Mouse (Mus musculus): ENCODE measurements around the gene Atg5. TPM values are rescaled to one million over a fixed set of nuclear protein-coding genes. Genes with fewer than 3 reads are reported as not detected.

Gene Atg5
- polyA plus RNA-seq, 1 experiment from 2014 or later = 49.8 TPM

DNA sequence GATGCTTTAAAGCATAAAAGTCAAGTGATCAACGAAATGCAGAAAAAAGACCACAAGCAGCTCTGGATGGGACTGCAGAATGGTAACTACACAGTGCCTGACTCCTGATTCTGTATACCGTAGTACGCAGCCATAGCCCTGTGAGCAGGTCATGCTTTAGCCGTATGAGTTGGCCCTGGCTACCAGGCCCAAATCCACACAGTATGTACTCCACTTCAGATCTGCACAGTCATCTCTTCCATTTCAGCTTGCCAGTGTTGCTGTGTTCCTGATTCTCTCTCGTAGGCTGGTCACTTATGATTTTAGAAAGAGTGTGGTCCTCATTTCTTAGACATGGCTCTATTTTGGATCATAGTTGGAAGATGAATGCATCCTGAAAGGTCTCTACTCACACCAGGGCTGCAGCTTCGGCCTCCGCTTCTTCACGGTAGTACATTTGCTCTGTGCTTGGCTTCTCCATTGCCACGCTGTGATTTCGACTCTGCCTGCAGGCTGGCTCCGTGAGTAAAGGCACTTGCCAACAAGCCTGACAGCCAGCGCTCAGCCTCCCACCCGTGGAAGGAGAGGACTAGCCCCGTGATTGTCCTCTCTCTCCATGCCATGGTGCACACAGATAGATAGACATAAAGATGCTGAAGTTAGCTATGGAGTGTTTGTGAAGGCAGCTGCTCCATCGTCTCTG is 35.6 kb downstream of the Atg5 start:
- ATAC-seq (ENCODE audit: insufficient number of reproducible peaks, insufficient read depth, low FRiP score, low read depth) = no peak
- H3K4me2 ChIP-seq (replicated peaks; ENCODE audit: low read depth, low read length) = no peak overlapping the region
- no peaks in the 10 kb centered on the region for H3K27me3 ChIP-seq (ENCODE audit: control insufficient read depth, insufficient read depth, low read length)
- no peaks in the 10 kb centered on the region for H3K4me1 ChIP-seq (ENCODE audit: control insufficient read depth, insufficient read depth, low read length)
- peaks cover 2% of the 10 kb centered on the region; the same call in 1 of the 2 replicates for H3K36me3 ChIP-seq (ENCODE audit: control insufficient read depth, insufficient read depth, low read length)
- H3K4me3 ChIP-seq (ENCODE audit: low read depth, low read length) = no peak overlapping the region
- no peaks in the 10 kb centered on the region for H3K9me3 ChIP-seq (ENCODE audit: control insufficient read depth, low read depth, low read length)
- WGBS = 92% methylated on average over 15 of the region's 15 CpGs
- H3K27ac ChIP-seq (ENCODE audit: low read length) = no peak overlapping the region
- no peak overlapping the region for H3K9ac ChIP-seq (replicated peaks; ENCODE audit: low read depth, low read length)

DNA sequence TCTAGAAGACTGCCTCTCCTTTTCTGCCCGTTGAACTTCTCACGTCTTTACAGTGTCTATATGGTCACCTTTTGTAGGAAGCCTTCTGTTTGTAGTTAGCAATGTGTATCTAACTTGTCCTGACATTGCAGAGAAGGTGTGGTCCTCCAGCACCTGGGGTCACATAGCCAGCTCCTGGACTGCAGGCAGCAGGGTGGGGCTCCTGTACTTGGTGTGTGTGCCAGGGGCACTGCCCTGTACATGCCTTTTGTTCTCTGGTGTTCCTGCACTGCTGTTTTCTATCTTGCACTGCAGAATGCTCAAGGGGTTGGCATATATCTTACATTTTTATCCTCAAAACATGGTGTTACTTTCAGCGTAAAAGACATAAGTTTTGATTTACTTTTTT is 36.2 kb downstream of the Atg5 start:
- Histone ChIP-seq H3K36me3 (ENCODE audit: control insufficient read depth, insufficient read depth, low read length) (peaks cover 2% of the 10 kb centered on the region; the same call in 1 of the 2 replicates), H3K27ac (ENCODE audit: low read length) (no peak overlapping the region), H3K27me3 (ENCODE audit: control insufficient read depth, insufficient read depth, low read length) (no peaks in the 10 kb centered on the region), H3K9ac (replicated peaks; ENCODE audit: low read depth, low read length) (no peak overlapping the region), H3K4me2 (replicated peaks; ENCODE audit: low read depth, low read length) (no peak overlapping the region), H3K4me3 (ENCODE audit: low read depth, low read length) (no peak overlapping the region), H3K4me1 (ENCODE audit: control insufficient read depth, insufficient read depth, low read length) (no peaks in the 10 kb centered on the region), H3K9me3 (ENCODE audit: control insufficient read depth, low read depth, low read length) (no peaks in the 10 kb centered on the region)
- ATAC-seq (ENCODE audit: insufficient number of reproducible peaks, insufficient read depth, low FRiP score, low read depth) = no peak; the same call in 1 of the 2 replicates
- 79% methylated on average over 3 of the region's 3 CpGs for WGBS

DNA sequence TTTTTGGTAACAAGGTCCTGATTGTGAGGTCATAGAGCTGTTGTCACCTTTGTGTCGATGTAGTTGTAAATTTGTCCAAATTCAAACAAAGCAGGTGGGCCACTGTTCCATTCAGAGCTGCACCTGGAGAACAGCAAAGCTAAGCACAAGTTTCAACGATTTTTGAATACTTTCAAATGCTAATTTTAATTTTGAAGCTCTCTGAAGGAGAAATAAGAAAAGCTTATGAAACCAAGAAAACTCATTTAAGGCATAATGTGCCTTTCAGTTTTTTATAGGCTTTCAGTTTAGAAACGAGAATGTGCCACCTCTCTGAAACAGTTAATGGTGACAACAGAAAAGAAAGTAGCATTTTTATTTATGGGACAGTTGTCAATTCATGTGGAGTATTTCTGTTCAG is 36.7 kb downstream of the Atg5 start:
- no peak for ATAC-seq (ENCODE audit: insufficient number of reproducible peaks, insufficient read depth, low FRiP score, low read depth)
- Histone ChIP-seq H3K4me1 (ENCODE audit: control insufficient read depth, insufficient read depth, low read length) (no peaks in the 10 kb centered on the region), H3K9ac (replicated peaks; ENCODE audit: low read depth, low read length) (no peak overlapping the region), H3K27me3 (ENCODE audit: control insufficient read depth, insufficient read depth, low read length) (no peaks in the 10 kb centered on the region), H3K36me3 (ENCODE audit: control insufficient read depth, insufficient read depth, low read length) (peaks cover 2% of the 10 kb centered on the region; the same call in 1 of the 2 replicates), H3K4me2 (replicated peaks; ENCODE audit: low read depth, low read length) (no peak overlapping the region), H3K27ac (ENCODE audit: low read length) (no peak overlapping the region), H3K4me3 (ENCODE audit: low read depth, low read length) (no peak overlapping the region), H3K9me3 (ENCODE audit: control insufficient read depth, low read depth, low read length) (no peaks in the 10 kb centered on the region)
- 70% methylated on average over 3 of the region's 3 CpGs for WGBS

DNA sequence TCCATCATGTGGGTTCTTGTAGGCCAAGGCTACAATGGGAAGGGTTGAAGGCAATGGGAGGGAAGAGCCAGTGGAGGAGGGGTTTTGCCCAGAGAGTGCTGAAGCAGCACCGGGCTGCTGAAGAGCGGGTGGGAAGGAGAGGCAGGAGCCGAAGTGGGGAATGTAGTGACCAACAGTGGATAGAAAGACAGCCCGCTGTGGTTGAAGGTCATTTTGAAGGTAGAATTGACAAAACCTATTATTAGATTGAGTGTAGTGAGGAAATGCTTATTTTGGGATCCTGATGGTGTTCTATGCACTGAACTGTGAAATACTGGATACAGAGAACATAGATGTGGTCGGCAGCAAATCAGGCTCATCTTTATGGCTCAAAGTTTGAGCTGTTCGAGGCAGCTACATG is 38.1 kb downstream of the Atg5 start:
- Histone ChIP-seq H3K27me3 (ENCODE audit: control insufficient read depth, insufficient read depth, low read length) (no peaks in the 10 kb centered on the region), H3K9me3 (ENCODE audit: control insufficient read depth, low read depth, low read length) (no peaks in the 10 kb centered on the region), H3K4me2 (replicated peaks; ENCODE audit: low read depth, low read length) (no peak overlapping the region), H3K4me3 (ENCODE audit: low read depth, low read length) (no peak overlapping the region), H3K9ac (replicated peaks; ENCODE audit: low read depth, low read length) (no peak overlapping the region), H3K4me1 (ENCODE audit: control insufficient read depth, insufficient read depth, low read length) (no peaks in the 10 kb centered on the region), H3K27ac (ENCODE audit: low read length) (no peak overlapping the region), H3K36me3 (ENCODE audit: control insufficient read depth, insufficient read depth, low read length) (peaks cover 2% of the 10 kb centered on the region; the same call in 1 of the 2 replicates)
- ATAC-seq (ENCODE audit: insufficient number of reproducible peaks, insufficient read depth, low FRiP score, low read depth) = no peak
- WGBS = 91% methylated on average over 6 of the region's 6 CpGs

DNA sequence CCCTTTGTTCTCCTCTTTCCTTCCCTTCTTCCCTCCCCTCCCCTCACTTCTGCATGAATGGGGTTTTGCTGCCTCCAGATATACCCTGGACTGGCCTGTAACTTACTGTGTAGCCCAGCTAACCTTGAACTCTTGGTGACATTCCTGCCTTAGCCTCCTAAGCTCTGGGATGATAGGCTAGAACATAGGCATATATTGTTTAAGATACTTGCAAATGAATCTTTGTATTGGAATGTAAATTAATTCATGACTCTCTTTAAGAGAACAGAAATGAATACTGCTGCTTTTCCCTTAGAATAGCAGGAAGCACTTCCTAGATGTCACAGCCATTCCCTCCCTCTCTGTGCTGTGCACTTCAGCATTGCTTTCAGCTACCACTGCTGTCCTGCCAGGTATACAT is 40.1 kb downstream of the Atg5 start:
- no peak overlapping the region for H3K9ac ChIP-seq (replicated peaks; ENCODE audit: low read depth, low read length)
- no peaks in the 10 kb centered on the region for H3K4me1 ChIP-seq (ENCODE audit: control insufficient read depth, insufficient read depth, low read length)
- H3K4me2 ChIP-seq (replicated peaks; ENCODE audit: low read depth, low read length) = no peak overlapping the region
- no peaks in the 10 kb centered on the region for H3K27me3 ChIP-seq (ENCODE audit: control insufficient read depth, insufficient read depth, low read length)
- H3K4me3 ChIP-seq (ENCODE audit: low read depth, low read length) = no peak overlapping the region
- no peak for ATAC-seq (ENCODE audit: insufficient number of reproducible peaks, insufficient read depth, low FRiP score, low read depth)
- no peaks in the 10 kb centered on the region for H3K9me3 ChIP-seq (ENCODE audit: control insufficient read depth, low read depth, low read length)
- peaks cover 2% of the 10 kb centered on the region; the same call in 1 of the 2 replicates for H3K36me3 ChIP-seq (ENCODE audit: control insufficient read depth, insufficient read depth, low read length)
- H3K27ac ChIP-seq (ENCODE audit: low read length) = no peak overlapping the region

DNA sequence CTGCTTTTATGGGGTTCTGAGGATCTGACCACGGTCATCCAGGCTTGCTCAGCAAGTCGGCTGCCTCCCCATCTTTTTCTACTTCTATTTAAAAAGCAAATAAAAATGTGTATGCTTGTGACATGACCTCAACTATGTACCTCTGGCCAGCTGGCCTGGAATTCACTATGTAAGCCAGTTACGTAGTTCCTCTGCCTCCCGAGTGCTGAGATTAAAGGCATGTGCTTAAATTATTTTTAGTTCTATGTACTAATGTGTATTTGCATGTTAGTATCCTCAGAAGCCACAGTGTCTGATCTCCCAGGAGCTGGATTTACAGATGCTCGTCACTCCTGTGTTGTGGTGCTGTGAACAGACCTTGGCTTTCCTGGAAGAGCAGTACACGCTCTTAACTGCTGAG is 41.1 kb downstream of the Atg5 start:
- ATAC-seq (ENCODE audit: insufficient number of reproducible peaks, insufficient read depth, low FRiP score, low read depth) = no peak
- Histone ChIP-seq H3K4me2 (replicated peaks; ENCODE audit: low read depth, low read length) (no peak overlapping the region), H3K27ac (ENCODE audit: low read length) (no peak overlapping the region), H3K36me3 (ENCODE audit: control insufficient read depth, insufficient read depth, low read length) (0 out of 2 replicates have a peak, but pooled peaks cover 2% of the 10 kb centered on the region), H3K27me3 (ENCODE audit: control insufficient read depth, insufficient read depth, low read length) (no peaks in the 10 kb centered on the region), H3K4me3 (ENCODE audit: low read depth, low read length) (no peak overlapping the region), H3K9me3 (ENCODE audit: control insufficient read depth, low read depth, low read length) (no peaks in the 10 kb centered on the region), H3K9ac (replicated peaks; ENCODE audit: low read depth, low read length) (no peak overlapping the region), H3K4me1 (ENCODE audit: control insufficient read depth, insufficient read depth, low read length) (no peaks in the 10 kb centered on the region)
- 75% methylated on average over 6 of the region's 6 CpGs for WGBS

DNA sequence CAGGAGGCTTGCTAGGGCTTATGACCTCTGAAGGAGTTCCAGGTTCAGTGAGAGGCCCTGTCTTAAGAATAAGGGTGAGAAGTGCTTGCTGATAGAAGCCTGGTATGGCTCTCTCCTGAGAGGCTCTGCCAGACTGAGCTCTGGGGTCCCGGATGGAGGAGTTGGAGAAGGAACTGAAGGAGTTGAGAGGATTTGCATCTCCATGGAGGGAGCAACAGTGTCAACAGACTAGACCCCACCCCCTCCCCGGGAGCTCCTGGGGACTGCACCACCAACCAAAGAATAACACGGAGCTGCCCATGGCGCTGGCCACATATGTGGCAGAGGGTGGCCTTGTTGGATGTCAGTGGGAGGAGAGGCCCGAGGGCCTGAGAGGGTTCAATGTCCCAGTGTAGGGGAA is 47.1 kb downstream of the Atg5 start:
- Histone ChIP-seq H3K27me3 (ENCODE audit: control insufficient read depth, insufficient read depth, low read length) (no peaks in the 10 kb centered on the region), H3K36me3 (ENCODE audit: control insufficient read depth, insufficient read depth, low read length) (no peaks in the 10 kb centered on the region), H3K27ac (ENCODE audit: low read length) (no peak overlapping the region), H3K4me3 (ENCODE audit: low read depth, low read length) (no peak overlapping the region), H3K4me1 (ENCODE audit: control insufficient read depth, insufficient read depth, low read length) (peaks cover 10% of the 10 kb centered on the region; the same call in 1 of the 2 replicates), H3K9ac (replicated peaks; ENCODE audit: low read depth, low read length) (no peak overlapping the region), H3K4me2 (replicated peaks; ENCODE audit: low read depth, low read length) (no peak overlapping the region), H3K9me3 (ENCODE audit: control insufficient read depth, low read depth, low read length) (no peaks in the 10 kb centered on the region)
- 44% methylated on average over 5 of the region's 5 CpGs for WGBS
- ATAC-seq (ENCODE audit: insufficient number of reproducible peaks, insufficient read depth, low FRiP score, low read depth) = no peak

DNA sequence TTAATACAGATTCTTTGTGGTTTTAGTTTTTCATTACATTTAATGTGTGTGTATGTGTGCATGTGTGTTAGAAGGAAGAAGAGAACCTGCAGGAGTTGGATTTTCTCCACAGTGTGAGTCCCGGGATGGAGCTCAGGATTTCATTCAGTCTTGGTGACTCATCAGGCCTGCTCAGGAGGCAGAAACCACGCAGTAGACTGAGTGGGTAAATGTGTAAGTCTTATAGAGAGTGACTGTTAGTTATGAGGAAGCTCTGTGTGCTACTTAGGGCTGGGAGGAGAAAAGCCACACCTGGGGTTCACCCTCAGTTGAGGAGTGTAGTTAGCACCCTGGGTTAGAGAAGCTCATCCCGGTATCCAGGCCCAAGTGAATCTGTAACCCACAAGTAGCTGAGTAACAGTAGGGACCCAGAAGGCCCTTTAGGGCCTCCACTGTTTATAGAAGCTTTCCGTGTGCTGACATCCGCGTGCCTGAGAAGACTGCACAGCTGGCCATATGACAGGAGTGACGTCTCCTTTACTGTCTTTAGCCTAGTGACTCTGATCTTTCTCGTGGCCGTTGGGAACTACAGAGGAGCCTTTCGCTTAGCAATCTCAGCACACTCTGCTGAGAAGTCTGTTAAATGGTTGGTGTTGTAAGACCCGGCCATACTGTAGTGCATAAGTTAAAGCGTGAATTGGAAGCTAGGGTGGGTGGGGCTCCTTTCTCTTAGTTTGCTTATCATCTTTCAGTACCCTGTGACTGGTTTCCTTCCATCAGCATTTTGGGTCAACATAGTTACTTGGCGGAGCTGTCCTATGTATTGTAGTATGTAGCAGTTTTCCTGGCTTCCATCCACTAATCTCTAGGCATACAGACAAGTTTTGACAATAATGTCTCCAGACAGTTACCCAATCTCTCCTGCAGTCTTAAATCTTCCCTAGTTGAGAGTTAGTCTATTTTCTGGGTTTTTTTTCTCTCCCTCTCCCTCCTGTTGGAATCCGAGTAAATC is 48.4 kb downstream of the Atg5 start:
- Histone ChIP-seq H3K27ac (ENCODE audit: low read length) (no peak overlapping the region), H3K4me1 (ENCODE audit: control insufficient read depth, insufficient read depth, low read length) (peaks cover 10% of the 10 kb centered on the region; the same call in 1 of the 2 replicates), H3K4me2 (replicated peaks; ENCODE audit: low read depth, low read length) (no peak overlapping the region), H3K9ac (replicated peaks; ENCODE audit: low read depth, low read length) (no peak overlapping the region), H3K9me3 (ENCODE audit: control insufficient read depth, low read depth, low read length) (no peaks in the 10 kb centered on the region), H3K27me3 (ENCODE audit: control insufficient read depth, insufficient read depth, low read length) (no peaks in the 10 kb centered on the region), H3K4me3 (ENCODE audit: low read depth, low read length) (no peak overlapping the region), H3K36me3 (ENCODE audit: control insufficient read depth, insufficient read depth, low read length) (no peaks in the 10 kb centered on the region)
- 58% methylated on average over 14 of the region's 14 CpGs for WGBS
- no peak; the same call in 1 of the 2 replicates for ATAC-seq (ENCODE audit: insufficient number of reproducible peaks, insufficient read depth, low FRiP score, low read depth)

Data from stomach, embryonic 14.5 days (tissue).